Comparison of ENCODE assay signal across 19 mouse cellular contexts in genomic region chr4:33061158-33061557, GRCm38 (mm10). TPM values are rescaled to one million over a fixed set of nuclear protein-coding genes. Genes with fewer than 3 reads are reported as not detected.
"Had no signal": no experiment of that assay in that cellular context is flagged by ENCODE, and none has a peak within 500 bp of the region (broad histone marks: within the 10 kb centered on the region; RNA-seq: fewer than 3 reads in every experiment).

No protein-coding gene starts in this region.

- H3K9me3 ChIP-seq: kidney, embryonic 15.5 days; liver, embryonic 12.5 days; liver, embryonic 15.5 days; midbrain, embryonic 12.5 days; midbrain, embryonic 15.5 days; neural tube, embryonic 12.5 days; neural tube, embryonic 15.5 days; stomach, embryonic 15.5 days had no signal

- H3K4me3 ChIP-seq: kidney, embryonic 15.5 days; liver, embryonic 12.5 days; liver, embryonic 15.5 days; midbrain, embryonic 12.5 days; midbrain, embryonic 15.5 days; neural tube, embryonic 12.5 days; neural tube, embryonic 15.5 days; stomach, embryonic 15.5 days had no signal

- H3K27ac ChIP-seq: kidney, embryonic 15.5 days; liver, embryonic 12.5 days; liver, embryonic 15.5 days; macrophage; midbrain, embryonic 12.5 days; midbrain, embryonic 15.5 days; neural tube, embryonic 12.5 days; neural tube, embryonic 15.5 days; stomach, embryonic 15.5 days had no signal

- ATAC-seq: liver, embryonic 12.5 days; lung, postnatal 0 days; midbrain, embryonic 15.5 days had no signal

- H3K27me3 ChIP-seq: kidney, embryonic 15.5 days; liver, embryonic 15.5 days; midbrain, embryonic 12.5 days; midbrain, embryonic 15.5 days; neural tube, embryonic 12.5 days; neural tube, embryonic 15.5 days; stomach, embryonic 15.5 days had no signal

- H3K4me1 ChIP-seq: liver, embryonic 12.5 days; midbrain, embryonic 15.5 days; neural tube, embryonic 12.5 days; neural tube, embryonic 15.5 days; stomach, embryonic 15.5 days had no signal

- DNase-seq: kidney, adult 8-10 months; kidney, postnatal 10 days; kidney, postnatal 36 days; liver; lung, adult 2 months; retina, postnatal 1 day; right cerebral cortex, postnatal 25 days; spleen, adult 18-20 months; thymus, postnatal 25 days had no signal

- H3K36me3 ChIP-seq: kidney, embryonic 15.5 days; liver, embryonic 12.5 days; liver, embryonic 15.5 days; midbrain, embryonic 12.5 days; midbrain, embryonic 15.5 days; neural tube, embryonic 12.5 days; neural tube, embryonic 15.5 days; stomach, embryonic 15.5 days had no signal

- H3K9ac ChIP-seq: kidney, embryonic 15.5 days; liver, embryonic 12.5 days; liver, embryonic 15.5 days; midbrain, embryonic 12.5 days; midbrain, embryonic 15.5 days; neural tube, embryonic 12.5 days; neural tube, embryonic 15.5 days; stomach, embryonic 15.5 days had no signal

- H3K4me2 ChIP-seq: kidney, embryonic 15.5 days; liver, embryonic 12.5 days; liver, embryonic 15.5 days; midbrain, embryonic 12.5 days; midbrain, embryonic 15.5 days; neural tube, embryonic 12.5 days; neural tube, embryonic 15.5 days; stomach, embryonic 15.5 days had no signal

RNA-seq across cellular contexts. Expression of gene Gabrr2, which starts 1.6 kb away (rescaled TPM):
- polyA plus RNA-seq: kidney, embryonic 15.5 days; liver, embryonic 12.5 days; liver, embryonic 15.5 days; macrophage had no signal
